Mouse (Mus musculus) bone marrow macrophage, adult 2 months (primary cell): ENCODE results near the gene Gpatch4. TPM values are rescaled to one million over a fixed set of nuclear protein-coding genes. Genes with fewer than 3 reads are reported as not detected.
A peak's percentile ranks its signal among the peaks of the same experiment; 100 is the strongest.

Experiments
- H3K27ac ChIP-seq: 2 replicates; pipeline ENCODE4 v1.5.1; 2012; ENCODE audit warnings: low read depth, low read length; ENCODE audit not compliant: insufficient read depth
- H3K4me1 ChIP-seq: 2 replicates; pipeline ENCODE4 v1.6.1; 2012; ENCODE audit warnings: low read length; ENCODE audit not compliant: control insufficient read depth, insufficient read depth
- H3K4me3 ChIP-seq: 2 replicates; pipeline ENCODE4 v1.5.1; 2012; ENCODE audit warnings: mild to moderate bottlenecking, low read length, moderate library complexity; ENCODE audit not compliant: insufficient read depth
- CTCF ChIP-seq: IDR thresholded peaks from 2 replicates; pipeline ENCODE4 v1.5.1; 2012; ENCODE audit warnings: low read depth, mild to moderate bottlenecking, low read length, moderate library complexity
- POLR2A ChIP-seq: IDR thresholded peaks from 2 replicates; pipeline ENCODE4 v1.6.1; 2012; ENCODE audit warnings: mild to moderate bottlenecking, low read depth, low read length, borderline replicate concordance
- polyA plus RNA-seq: library from polyadenylated mRNA; stranded (reverse); fragments of >200 nt; gene quantifications from 2 replicates; pipeline ENCODE4 v1.2.4, GENCODE M21; 2012; ENCODE audit not compliant: missing spikeins, insufficient read depth, insufficient read length

Gpatch4 gene
- polyA plus RNA-seq, 1 experiment = 7.9 TPM

DNA sequence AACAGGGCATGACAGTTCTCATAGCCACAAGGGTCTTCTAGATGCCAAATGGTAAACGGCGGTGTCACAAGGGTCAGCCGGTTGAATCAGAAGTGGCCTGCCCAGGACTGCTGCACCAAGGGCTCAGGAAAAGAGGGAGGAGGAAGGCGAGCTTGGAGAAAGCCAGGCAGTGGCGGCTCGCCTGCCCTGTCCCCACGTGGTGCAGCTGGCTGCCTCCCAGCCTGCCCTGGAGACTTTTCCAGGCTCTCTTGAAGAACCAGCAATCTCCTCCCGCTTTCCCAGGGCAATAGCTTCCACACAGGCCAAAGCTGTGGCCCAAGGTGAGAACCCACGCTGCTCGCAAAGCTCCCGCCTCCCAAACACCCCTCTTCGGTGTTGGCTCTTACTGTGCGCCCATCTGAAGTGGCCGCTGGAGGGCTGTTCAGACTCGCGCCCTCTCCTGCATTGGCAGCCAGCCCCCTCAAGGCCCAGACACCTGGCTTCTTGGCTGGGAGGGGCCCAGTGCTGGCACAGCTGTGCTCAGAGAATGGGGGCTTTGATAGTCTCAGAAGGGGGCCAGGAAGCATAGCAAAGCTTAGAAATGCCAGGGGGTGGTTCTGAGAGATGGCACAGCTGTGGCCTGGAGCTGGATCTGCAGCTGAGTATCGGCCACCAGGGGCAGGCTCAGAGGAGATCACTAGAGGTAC is 40.5 kb upstream of the Gpatch4 start:
- Histone ChIP-seq H3K4me3 (no peak overlapping the region), H3K4me1 (no peaks in the 10 kb centered on the region), H3K27ac (no peak overlapping the region)
- TF ChIP-seq POLR2A = no peak
- no peak for TF ChIP-seq CTCF

DNA sequence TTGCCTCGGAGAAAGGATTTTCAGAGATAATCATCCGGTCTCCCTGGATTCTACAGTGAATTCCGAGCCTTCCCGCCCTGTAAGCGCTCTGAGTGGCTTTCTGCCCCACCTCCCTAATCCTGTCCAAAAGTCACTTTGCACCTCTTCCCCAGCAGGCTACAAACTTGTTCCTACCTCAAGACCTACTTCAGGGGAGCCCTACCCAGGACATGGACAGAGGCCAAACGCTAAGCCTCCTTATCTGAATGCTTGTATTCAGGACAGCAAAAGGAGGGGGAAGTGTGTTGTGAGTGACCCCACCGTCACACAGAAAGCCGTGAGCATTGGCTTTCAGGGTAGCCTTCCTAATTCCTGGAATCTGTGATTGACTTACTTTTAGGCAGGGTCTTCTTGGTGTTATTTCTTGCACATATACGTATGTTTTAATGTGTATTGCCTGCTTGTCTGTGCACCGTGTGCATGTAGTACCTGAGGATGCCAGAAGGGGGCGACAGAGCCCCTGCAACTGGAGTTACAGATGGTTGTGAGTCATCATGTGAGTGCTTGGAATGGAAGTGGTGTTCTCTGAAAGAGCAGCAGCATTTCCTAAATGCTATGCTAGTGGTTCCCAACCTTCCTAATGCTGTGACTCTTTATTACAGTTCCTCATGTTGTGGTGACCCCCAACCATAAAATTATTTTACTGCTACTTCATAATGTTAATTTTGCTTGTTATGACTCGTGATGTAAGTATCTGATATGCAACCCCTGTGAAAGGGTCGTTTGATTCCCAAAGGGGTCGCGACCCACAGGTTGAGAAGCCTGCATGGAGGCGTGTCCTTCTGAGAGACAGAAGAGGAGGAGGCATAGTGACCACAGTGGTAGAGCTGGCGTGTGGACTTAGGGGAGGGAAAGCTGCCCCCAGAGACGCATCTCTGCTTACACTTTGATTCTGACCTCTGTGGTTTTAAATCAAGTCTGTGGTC is 36.8 kb upstream of the Gpatch4 start:
- no peaks in the 10 kb centered on the region for H3K4me1 ChIP-seq
- no peak overlapping the region for H3K4me3 ChIP-seq
- TF ChIP-seq CTCF (peak; percentile 33; the same call in 1 of the 2 replicates), POLR2A (no peak)
- H3K27ac ChIP-seq = no peak overlapping the region

DNA sequence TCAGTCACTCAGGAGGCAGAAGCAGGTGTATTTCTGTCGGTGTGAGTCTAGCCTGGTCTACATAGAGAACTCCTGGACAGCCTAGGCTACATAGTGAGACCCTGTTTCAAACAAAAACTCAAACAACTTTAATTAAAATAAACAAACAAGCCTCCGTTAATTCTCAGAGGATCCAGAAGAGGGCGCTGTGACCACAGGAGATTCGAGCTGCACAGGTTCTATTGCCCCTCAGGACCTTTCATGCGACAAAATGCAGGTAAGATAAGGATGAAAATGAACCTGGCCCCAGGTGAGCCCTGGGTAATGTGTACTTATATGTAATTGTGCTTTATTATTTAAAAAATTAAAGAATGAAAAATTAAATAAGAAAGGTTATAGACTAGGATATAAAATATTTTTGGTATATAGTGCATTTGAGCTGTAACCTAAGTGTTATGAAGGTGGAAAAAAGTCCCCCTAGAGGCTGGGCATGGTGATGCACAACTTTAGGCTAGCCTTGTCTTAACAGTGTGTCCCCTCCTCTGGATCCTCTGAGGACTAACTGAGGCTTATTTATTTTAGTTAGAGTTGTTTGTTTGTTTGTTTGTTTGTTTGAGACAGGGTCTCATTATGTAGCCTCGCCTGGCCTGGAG is 32.2 kb upstream of the Gpatch4 start:
- no peak overlapping the region for H3K4me3 ChIP-seq
- TF ChIP-seq POLR2A = no peak
- TF ChIP-seq CTCF = peak; percentile 71
- no peaks in the 10 kb centered on the region for H3K4me1 ChIP-seq
- H3K27ac ChIP-seq = no peak overlapping the region

GRCm38 (mm10) chr3:88022322-88023191 is 20.4 kb upstream of the Gpatch4 start:
- TF ChIP-seq POLR2A = no peak
- no peak for TF ChIP-seq CTCF
- Histone ChIP-seq H3K27ac (no peak overlapping the region), H3K4me3 (peak overlapping the region; percentile 65), H3K4me1 (no peaks in the 10 kb centered on the region)

- H3K27ac ChIP-seq = no peak overlapping the region
- TF ChIP-seq CTCF (no peak), POLR2A (no peak)
- no peaks in the 10 kb centered on the region for H3K4me1 ChIP-seq
- peak overlapping the region; percentile 65 for H3K4me3 ChIP-seq
Measured at GRCm38 (mm10) chr3:88023192-88024074, 19.5 kb upstream of the Gpatch4 start.

DNA sequence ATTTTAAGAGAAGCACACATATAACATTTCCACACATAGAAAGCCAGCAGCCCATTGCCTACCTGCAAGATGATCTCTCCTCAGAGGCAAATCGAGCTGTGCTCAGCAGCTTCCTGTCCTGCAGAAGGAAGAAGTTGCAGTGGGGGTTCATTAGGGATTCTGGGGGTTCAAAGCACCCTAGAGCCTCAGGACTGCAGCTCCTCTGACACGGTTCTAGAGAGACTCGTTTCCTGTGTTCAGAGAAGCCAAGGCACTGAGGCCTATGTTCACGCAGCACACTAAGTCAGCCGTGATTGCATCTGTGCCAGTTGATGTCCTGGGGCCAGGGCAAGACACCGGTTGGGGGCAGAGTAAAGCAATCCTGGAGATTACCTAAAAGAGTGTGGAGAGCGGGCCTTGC is 16.1 kb upstream of the Gpatch4 start:
- H3K27ac ChIP-seq = no peak overlapping the region
- TF ChIP-seq CTCF (no peak), POLR2A (no peak)

DNA sequence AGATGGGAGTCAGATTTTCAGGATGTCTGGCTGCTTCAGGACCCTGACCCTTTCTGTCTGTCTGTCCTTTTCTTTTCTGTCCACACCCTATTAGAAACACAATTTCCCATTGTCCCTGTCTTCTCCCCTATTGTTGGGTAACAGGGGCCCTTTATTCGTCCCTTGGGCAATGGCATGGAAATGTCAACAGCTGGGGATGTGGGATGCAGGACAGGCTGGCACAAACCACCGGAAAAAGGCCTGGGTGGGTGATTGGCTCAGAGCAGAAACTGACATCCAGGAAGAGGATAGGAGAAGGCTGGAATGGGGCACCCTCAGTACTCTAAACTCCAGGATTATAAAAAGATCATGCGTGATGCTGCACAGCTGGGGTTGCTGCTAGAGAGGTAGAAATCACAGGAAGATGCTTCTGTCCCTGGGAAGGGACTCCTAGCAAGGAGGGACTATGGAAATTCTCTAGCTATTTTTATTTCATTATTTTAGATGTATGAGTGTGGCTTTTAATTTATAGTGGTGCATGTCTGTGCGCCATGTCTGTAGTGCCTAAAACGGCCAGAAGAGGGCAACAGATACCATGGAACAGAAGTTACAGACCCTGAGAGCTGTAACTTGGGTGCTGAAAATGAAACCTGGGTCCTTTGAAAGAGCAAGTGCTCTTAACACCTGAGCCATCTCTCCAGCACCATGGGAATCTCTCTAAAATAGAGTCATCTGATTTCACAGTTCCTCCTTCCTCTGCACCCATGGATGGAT is 15.3 kb upstream of the Gpatch4 start, which contains the start of gene Hapln2:
Gene Hapln2, minus strand, starts transcription at position 150 of the 753 bp plus-strand sequence.
- Histone ChIP-seq H3K4me1 (no peaks in the 10 kb centered on the region), H3K4me3 (no peak within 1 kb of the TSS), H3K27ac (no peak within 1 kb of the TSS)
- no peak for TF ChIP-seq POLR2A
- no peak for TF ChIP-seq CTCF

More for the DNA sequence above, 16.1 kb upstream of the Gpatch4 start:
- Histone ChIP-seq H3K4me3 (no peak overlapping the region), H3K4me1 (no peaks in the 10 kb centered on the region)
